Comparison of ENCODE assay signal across 8 mouse cellular contexts in genomic region chr11:44517561-44518280, GRCm38 (mm10). TPM values are rescaled to one million over a fixed set of nuclear protein-coding genes. Genes with fewer than 3 reads are reported as not detected.
DNase-seq lines count a peak whose midpoint lies in the region; ATAC-seq and TF ChIP-seq lines count a peak whose summit lies in the region.

No protein-coding gene starts in this region.

- H3K9me3 ChIP-seq in heart, embryonic 11.5 days (replicated peaks; ENCODE audit: control insufficient read depth, low read length): no peaks in the 10 kb centered on the region
- no peaks in the 10 kb centered on the region for H3K9me3 ChIP-seq in ES-Bruce4 (replicated peaks; ENCODE audit: control insufficient read depth, insufficient read depth, low read length, poor library complexity, severe bottlenecking)
- no peaks in the 10 kb centered on the region for H3K9me3 ChIP-seq in hindbrain, embryonic 12.5 days (replicated peaks)
- no peaks in the 10 kb centered on the region for H3K9me3 ChIP-seq in midbrain, embryonic 12.5 days

- no peak overlapping the region for H3K9ac ChIP-seq in heart, embryonic 11.5 days (ENCODE audit: low read depth, low read length)
- H3K9ac ChIP-seq in ES-Bruce4 (ENCODE audit: low read depth, poor library complexity, severe bottlenecking): peak overlapping the region; percentile 97
- no peak overlapping the region for H3K9ac ChIP-seq in hindbrain, embryonic 12.5 days
- H3K9ac ChIP-seq in midbrain, embryonic 12.5 days (replicated peaks): no peak overlapping the region

- no peak overlapping the region for H3K27ac ChIP-seq in heart, embryonic 11.5 days (ENCODE audit: low read depth, low read length)
- H3K27ac ChIP-seq in ES-Bruce4 (ENCODE audit: insufficient read depth, low read length): no peak overlapping the region
- H3K27ac ChIP-seq in hindbrain, embryonic 12.5 days: 0 out of 2 replicates have a peak overlapping the region, but pooled peaks have one; percentile 98
- H3K27ac ChIP-seq in midbrain, embryonic 12.5 days (replicated peaks): no peak overlapping the region

- TF ChIP-seq CTCF in ES-Bruce4 (IDR thresholded peaks at IDR 0.05; ENCODE audit: low read depth, low read length): peak; percentile 40

- H3K27me3 ChIP-seq in heart, embryonic 11.5 days (ENCODE audit: control insufficient read depth, insufficient read depth, low read length): no peaks in the 10 kb centered on the region
- H3K27me3 ChIP-seq in ES-Bruce4 (ENCODE audit: control insufficient read depth, insufficient read depth, low read length, poor library complexity, severe bottlenecking): no peaks in the 10 kb centered on the region
- H3K27me3 ChIP-seq in hindbrain, embryonic 12.5 days: no peaks in the 10 kb centered on the region
- H3K27me3 ChIP-seq in midbrain, embryonic 12.5 days: no peaks in the 10 kb centered on the region

- DNase-seq in heart, postnatal 14 days: no peak
- DNase-seq in frontal cortex, adult 2 months (ENCODE audit: extremely low spot score in 1 of 2, low spot score in 1 of 2): no peak
- DNase-seq in right cerebral cortex, adult 2 months (ENCODE audit: low spot score in 2 of 2): no peak
- no peak for DNase-seq in left cerebral cortex, postnatal 36 days (ENCODE audit: low spot score in 2 of 2)

- peak overlapping the region; percentile 75 for H3K4me2 ChIP-seq in heart, embryonic 11.5 days
- peak overlapping the region; percentile 82 for H3K4me2 ChIP-seq in hindbrain, embryonic 12.5 days (replicated peaks)
- H3K4me2 ChIP-seq in midbrain, embryonic 12.5 days (replicated peaks): peak overlapping the region; percentile 77

- no peaks in the 10 kb centered on the region for H3K36me3 ChIP-seq in heart, embryonic 11.5 days (ENCODE audit: control insufficient read depth, insufficient read depth, low read length)
- H3K36me3 ChIP-seq in ES-Bruce4 (ENCODE audit: control insufficient read depth, insufficient read depth, low read length, poor library complexity, severe bottlenecking): no peaks in the 10 kb centered on the region
- H3K36me3 ChIP-seq in hindbrain, embryonic 12.5 days: no peaks in the 10 kb centered on the region
- H3K36me3 ChIP-seq in midbrain, embryonic 12.5 days: no peaks in the 10 kb centered on the region

- H3K4me3 ChIP-seq in heart, embryonic 11.5 days (ENCODE audit: low read depth, low read length): peak overlapping the region; percentile 99
- H3K4me3 ChIP-seq in ES-Bruce4 (ENCODE audit: low read depth, low read length): no peak overlapping the region
- peak overlapping the region; percentile 98 for H3K4me3 ChIP-seq in hindbrain, embryonic 12.5 days
- H3K4me3 ChIP-seq in midbrain, embryonic 12.5 days: peak overlapping the region; percentile 96

- intact Hi-C loops in heart, postnatal 14 days (cut with DNase I): no loop called here
- intact Hi-C loops in left cerebral cortex, postnatal 36 days (cut with DNase I): no loop called here

- H3K4me1 ChIP-seq in heart, embryonic 11.5 days (ENCODE audit: control insufficient read depth, insufficient read depth, low read length): peaks cover 8% of the 10 kb centered on the region; the same call in 1 of the 2 replicates
- H3K4me1 ChIP-seq in ES-Bruce4 (ENCODE audit: control insufficient read depth, insufficient read depth, low read length): no peaks in the 10 kb centered on the region
- peaks cover 18% of the 10 kb centered on the region for H3K4me1 ChIP-seq in hindbrain, embryonic 12.5 days
- H3K4me1 ChIP-seq in midbrain, embryonic 12.5 days: peaks cover 15% of the 10 kb centered on the region

- no peak for TF ChIP-seq POLR2A in ES-Bruce4 (IDR thresholded peaks at IDR 0.05; ENCODE audit: insufficient read depth, low read length)

- WGBS in heart, embryonic 11.5 days (ENCODE audit: insufficient replicate concordance): 58% methylated on average over 6 of the region's 6 CpGs
- 47% methylated on average over 6 of the region's 6 CpGs for WGBS in hindbrain, embryonic 12.5 days
- 49% methylated on average over 6 of the region's 6 CpGs for WGBS in midbrain, embryonic 12.5 days

- no peak for ATAC-seq in heart, embryonic 11.5 days (replicated peaks; ENCODE audit: insufficient number of reproducible peaks, low FRiP score, low TSS enrichment)
- ATAC-seq in hindbrain, embryonic 12.5 days (ENCODE audit: low FRiP score): no peak
- no peak for ATAC-seq in midbrain, embryonic 12.5 days (ENCODE audit: low FRiP score, low read depth)

- no peak for TF ChIP-seq EP300 in ES-Bruce4 (IDR thresholded peaks at IDR 0.05; ENCODE audit: insufficient read depth, low read depth, low read length)

RNA-seq across cellular contexts. Expression of gene Rnf145, which starts 1.0 kb away (rescaled TPM):
- polyA plus RNA-seq in heart, embryonic 11.5 days (2014; fragmentation: Nextera tagmentation; extraction: Ambion mirVana): 60.4 and 64.4 TPM in 2 replicates
- 10 to 100 TPM; 21.8 to 28.8 TPM for total RNA-seq in heart, postnatal 14 days (2021)
- polyA plus RNA-seq in ES-Bruce4 (2011; ENCODE audit: insufficient read depth, insufficient read length, low read depth, missing spikeins): 56.2 and 59.0 TPM in 2 replicates
- polyA plus RNA-seq in hindbrain, embryonic 12.5 days (2016; fragmentation: Nextera tagmentation; extraction: Ambion mirVana): 131 and 140 TPM in 2 replicates
- 158 and 159 TPM in 2 replicates for polyA plus RNA-seq in midbrain, embryonic 12.5 days (2016; fragmentation: Nextera tagmentation; extraction: Ambion mirVana)
- 83.9 and 88.6 TPM in 2 replicates for polyA plus RNA-seq in frontal cortex, adult 2 months (2012; rRNA removed)
- total RNA-seq in left cerebral cortex, postnatal 36 days (2021): 100 to 1,000 TPM; 104 to 107 TPM

RNA-seq across cellular contexts. Expression of gene Ublcp1, which starts 47.4 kb away (rescaled TPM):
- 54.4 and 58.4 TPM in 2 replicates for polyA plus RNA-seq in heart, embryonic 11.5 days (2014; fragmentation: Nextera tagmentation; extraction: Ambion mirVana)
- 10 to 100 TPM; 30.8 to 44.3 TPM for total RNA-seq in heart, postnatal 14 days (2021)
- polyA plus RNA-seq in ES-Bruce4 (2011; ENCODE audit: insufficient read depth, insufficient read length, low read depth, missing spikeins): 66.9 and 68.8 TPM in 2 replicates
- 63.6 and 65.3 TPM in 2 replicates for polyA plus RNA-seq in hindbrain, embryonic 12.5 days (2016; fragmentation: Nextera tagmentation; extraction: Ambion mirVana)
- polyA plus RNA-seq in midbrain, embryonic 12.5 days (2016; fragmentation: Nextera tagmentation; extraction: Ambion mirVana): 68.4 and 71.5 TPM in 2 replicates
- 59.6 and 63.5 TPM in 2 replicates for polyA plus RNA-seq in frontal cortex, adult 2 months (2012; rRNA removed)
- 10 to 100 TPM; 47.7 to 51.7 TPM for total RNA-seq in left cerebral cortex, postnatal 36 days (2021)
